Mouse (Mus musculus) layer of hippocampus, adult 18-20 months (tissue): ENCODE measurements at regions not wholly inside any gene's neighbourhood (a gene's known extent, or its start where the extent isn't known, plus 50 kb on each side); places are given as distances from the start of the nearest gene placed in this dataset.
A peak's percentile ranks its signal among the peaks of the same experiment; 100 is the strongest.

Source experiments
- DNase-seq, 2 experiments: peaks; one replicate each; pipeline ENCODE4 v3.0.0; 2022; ENCODE audit warnings: low spot score in 2 of 2

GRCm38 (mm10) chr1:90668787-90669186, 66.0 kb downstream of the Cops8 start:
- no peak for DNase-seq

DNA sequence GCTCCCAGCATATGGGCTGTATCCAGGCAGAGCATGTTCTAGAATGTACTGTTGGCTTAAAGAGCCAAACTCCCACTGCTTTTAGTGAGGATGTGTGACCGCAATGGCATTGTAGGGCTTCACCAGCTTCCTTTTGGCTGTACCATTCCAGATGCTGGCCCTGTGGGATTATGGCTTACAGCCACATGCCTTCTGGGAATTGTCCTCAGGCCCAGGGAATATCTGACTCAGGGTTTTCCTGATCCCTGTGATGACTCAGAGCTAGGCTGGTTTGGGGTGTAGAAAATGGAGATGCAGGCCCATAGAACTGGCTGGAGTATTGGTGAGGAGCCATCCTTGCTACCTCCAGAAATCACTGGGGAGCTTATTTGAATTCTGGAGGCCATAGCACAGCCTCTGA, 66.5 kb downstream of the Cops8 start:
- no peak for DNase-seq

DNA sequence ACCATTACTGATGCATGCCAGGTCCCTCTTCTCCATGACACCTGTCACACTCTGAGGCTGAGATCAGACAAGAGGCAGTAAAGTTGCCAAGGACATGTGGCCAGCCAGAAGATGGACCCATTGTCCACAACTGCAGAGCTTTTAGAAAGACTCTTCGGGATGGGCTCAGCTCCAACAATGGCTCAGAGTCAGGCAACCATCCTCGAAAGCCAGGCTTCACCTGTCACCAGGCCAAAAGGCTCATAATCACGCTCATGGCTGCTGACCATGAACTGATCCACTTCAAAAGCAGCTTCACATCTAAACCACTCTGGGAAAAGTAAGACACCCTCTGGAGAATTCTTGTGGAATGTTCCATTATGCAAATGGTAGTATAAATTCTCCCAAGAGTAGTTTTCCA, 67.6 kb downstream of the Cops8 start:
- no peak for DNase-seq

DNA sequence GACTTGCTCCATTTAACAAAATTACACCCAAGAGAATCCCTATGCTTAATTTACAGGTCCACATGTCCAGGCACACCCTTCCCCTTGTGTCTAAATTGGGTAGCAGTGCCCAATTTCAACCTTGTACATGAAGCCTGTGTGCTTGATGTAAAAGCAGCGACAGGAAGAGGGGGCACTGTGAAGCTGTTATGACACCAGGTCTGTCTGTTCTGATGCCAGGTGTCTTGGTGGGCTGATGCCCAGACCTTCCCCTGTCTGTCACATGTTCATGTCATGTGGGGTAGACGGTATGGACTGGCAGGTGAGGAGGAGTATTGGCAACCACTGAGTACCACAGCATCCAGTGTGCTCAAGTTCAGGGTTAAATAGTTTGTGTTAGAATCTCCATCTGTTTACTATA, 71.0 kb downstream of the Cops8 start:
- DNase-seq, result no peak

- peak in 1 of 2 experiments; percentile 27 for DNase-seq
These were observed 73.6 kb downstream of the Cops8 start for GRCm38 (mm10) chr1:90676192-90677006.

DNA sequence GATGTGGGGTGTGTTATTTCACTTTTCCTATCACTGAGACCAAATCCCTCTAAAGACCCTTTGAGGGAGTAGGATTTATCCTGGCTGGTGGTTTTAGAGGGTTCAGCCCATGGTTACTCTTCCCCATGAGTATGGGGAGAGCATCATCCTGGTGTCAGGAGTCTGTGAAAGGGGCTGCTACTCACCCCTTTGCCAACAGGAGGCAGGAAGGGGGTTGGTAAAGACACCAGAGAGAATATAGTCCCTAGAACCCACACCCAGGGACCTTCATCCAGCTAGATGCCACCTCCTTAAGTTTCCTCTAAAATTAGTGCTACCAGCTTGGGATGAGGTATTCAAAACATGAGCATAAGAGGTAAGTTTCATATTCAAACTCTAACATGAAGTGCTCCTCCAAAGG, 74.4 kb downstream of the Cops8 start:
- no peak for DNase-seq

- DNase-seq, result no peak
These were observed 74.9 kb downstream of the Cops8 start for GRCm38 (mm10) chr1:90677651-90678201.

DNA sequence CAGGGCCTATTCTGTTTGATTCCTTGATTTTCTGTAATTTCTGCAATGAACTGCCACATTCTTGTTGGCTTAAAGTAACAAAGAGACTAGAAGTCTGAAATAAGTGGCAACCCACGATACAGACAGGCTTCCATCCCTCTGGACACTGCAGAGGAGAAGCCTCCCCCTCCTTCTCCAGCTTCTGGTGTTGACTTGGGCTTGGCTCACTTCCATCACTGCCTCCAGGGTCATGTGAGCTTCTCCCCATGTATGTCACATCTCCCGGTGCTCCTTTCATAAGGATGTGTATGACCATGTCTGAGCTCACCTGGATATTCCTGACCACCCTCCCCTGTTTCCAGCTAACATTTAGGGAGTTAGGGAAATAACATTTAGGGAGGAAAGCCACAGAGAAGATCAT, 75.6 kb downstream of the Cops8 start:
- DNase-seq, result no peak

DNA sequence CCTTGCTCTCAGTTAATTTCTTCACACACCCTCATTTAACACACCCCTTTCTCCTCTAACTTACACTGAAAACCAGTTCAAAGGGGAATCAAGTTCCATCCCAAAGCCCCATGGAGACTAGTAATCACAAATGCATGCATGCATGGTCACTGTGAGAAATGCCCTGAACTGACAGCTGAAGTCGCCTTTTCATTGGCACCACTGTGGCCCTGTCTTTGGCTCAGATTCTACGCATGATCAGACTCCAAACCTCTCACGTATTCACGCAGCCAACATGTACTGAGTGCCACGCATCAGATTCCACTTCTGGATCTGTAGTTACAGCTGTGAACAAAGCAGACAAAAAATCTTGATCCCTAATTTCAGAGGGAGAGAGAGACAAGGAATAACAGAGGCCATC, 85.3 kb downstream of the Cops8 start:
- DNase-seq, result no peak

DNA sequence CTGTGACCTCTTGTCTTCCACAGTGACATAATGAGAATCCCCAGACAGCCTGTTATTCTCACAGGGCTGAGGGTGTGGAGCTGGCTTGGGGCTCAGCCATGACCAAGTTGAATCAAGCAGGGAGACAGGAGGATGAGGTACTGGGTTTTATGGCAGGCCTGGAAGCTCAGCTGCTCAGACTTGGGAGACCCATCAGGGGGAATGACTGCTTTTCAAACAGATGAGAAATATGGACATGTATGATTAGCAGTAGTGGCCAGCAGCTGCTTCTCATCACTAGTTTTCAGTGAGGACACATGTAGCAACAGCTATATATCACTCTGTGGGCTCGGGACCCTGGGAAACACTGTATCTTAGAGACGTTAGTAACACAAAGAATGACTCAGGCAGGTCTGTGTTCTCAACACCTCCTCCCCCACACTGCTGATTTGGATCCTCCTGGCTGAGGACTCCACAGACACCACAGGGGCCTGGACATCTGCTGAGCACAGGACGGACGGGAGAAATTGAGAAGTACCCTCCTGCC, 87.9 kb downstream of the Cops8 start:
- peak; percentile 25 to 58 for DNase-seq

GRCm38 (mm10) chr1:90691157-90691594, 88.4 kb downstream of the Cops8 start:
- DNase-seq, result peak; percentile 60 to 76

DNA sequence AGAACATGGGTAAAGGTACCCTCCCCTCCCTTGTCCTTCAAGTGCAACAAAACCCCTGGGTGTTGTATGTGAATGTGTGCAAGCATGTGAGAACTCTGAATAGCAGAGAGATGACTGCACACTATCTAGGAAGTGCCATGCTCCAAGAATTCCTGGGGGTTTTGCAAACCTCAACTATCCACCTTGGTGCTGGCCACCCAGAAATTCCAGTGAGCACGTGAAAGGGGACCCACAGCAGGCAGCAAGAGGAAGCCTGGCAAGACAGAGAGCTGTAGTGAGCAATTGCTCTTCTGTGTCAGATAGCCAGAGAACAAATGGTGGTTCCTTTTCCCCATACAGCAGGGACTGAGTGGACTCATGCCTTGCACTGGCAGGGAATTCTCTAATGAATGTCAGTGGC, 90.1 kb downstream of the Cops8 start:
- DNase-seq, result no peak

DNA sequence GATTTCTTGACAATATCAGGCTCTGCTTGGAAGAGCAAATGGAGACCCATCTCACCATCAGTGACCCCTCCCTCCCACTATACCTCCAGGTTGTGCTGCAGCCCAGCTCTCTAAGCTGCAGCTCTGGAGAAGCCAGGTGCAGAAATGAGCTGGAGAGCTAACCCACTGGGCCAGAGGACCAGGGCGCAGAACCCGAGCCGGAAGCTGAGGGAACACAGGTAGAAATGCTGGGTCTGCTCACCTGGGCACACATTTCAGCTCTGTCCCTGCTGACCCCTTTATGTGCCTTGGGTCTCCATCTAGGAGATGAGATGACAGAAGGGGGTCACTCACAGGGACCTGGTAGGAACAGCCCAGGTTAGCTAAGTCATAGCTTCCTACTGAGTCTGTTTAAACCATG, 92.0 kb downstream of the Cops8 start:
- DNase-seq, result no peak

GRCm38 (mm10) chr1:90695166-90695749, 92.5 kb downstream of the Cops8 start:
- DNase-seq, result no peak

DNA sequence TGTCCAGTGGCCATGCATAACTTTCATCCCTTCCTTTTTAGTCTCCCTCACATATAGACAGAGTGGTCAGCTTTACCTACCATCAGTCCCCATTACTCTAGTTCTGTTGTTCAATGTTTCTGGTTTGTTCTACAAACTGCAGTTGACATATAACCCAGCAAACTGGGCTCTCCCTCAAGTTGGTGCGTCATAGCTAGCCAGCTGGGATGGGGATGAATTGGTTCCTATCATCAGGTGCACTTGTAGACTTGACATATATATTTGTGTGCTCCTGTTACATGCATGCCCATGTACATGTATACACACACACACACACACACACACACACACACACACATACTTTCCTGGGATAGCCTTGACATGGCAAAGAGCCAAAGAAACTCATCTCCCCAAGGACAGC, 93.2 kb downstream of the Cops8 start:
- no peak for DNase-seq

DNA sequence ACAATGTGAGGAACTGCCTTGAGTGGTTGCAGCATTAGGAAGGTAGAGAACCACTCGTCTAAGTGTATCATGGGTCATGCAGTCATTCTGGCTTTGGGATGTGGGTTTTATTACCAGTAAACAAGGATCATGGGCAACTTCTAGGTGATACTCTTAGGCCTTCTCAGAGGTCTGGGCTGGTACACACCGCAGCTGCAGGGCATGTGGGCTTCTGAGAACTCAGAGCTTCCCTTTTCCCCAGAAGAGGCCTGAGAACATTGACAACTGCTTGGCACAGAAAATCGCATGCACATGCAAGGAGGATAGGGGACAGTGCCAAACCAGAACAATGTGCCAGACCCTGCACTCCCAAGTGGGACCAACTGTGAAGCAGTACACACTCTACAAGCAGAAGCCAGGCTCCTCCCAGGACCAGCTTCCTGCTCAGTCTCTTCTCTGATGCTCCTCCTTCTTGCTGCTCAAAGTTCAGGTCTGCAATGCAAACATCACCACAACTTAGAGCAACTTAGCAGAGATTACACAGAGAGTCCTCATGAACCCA, 94.3 kb downstream of the Cops8 start:
- no peak for DNase-seq

GRCm38 (mm10) chr1:90698618-90699017, 95.8 kb downstream of the Cops8 start:
- DNase-seq, result no peak

GRCm38 (mm10) chr1:90701756-90702155, 99.0 kb downstream of the Cops8 start:
- no peak for DNase-seq

DNA sequence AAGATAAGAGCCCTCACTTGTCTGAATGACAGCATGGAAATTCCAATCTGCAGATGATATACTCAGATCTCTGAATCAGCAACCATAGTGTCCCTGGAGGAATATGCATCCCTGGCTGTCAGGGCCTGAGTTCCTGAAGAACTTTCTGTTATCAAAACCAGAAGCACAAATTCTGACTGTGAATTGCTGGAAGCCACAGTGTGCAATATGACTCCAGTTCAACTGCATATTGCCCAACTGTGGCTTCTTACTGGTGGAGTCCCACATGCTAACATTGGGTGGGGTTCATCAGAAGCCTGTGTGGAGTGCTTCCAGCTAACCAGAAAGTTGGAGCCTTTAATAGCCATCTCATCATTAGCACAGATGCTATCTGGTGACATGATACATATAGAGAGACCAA, 103.6 kb downstream of the Cops8 start:
- DNase-seq, result no peak

DNA sequence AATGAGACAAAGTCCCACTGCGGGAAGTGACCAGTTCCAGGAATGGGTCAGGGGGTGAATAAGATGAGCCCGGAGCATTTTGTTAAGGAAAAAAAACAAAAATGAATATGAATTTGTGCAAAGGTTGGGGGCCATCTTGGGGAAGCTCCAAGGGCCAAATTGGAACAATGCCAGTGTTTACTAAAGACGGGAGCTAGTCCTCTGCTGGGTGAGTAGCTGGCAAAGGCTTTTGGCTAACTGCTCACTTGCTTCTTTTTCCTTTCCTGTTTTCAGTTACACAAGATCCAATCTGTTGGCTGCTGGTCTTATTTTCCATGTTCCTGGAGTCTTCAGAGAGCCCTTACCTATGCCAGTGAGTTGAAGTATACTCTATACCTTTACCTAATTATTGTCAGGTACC, 107.0 kb downstream of the Cops8 start:
- DNase-seq, result no peak

- DNase-seq, result no peak
These were observed 107.8 kb downstream of the Cops8 start for GRCm38 (mm10) chr1:90710566-90710965.

DNA sequence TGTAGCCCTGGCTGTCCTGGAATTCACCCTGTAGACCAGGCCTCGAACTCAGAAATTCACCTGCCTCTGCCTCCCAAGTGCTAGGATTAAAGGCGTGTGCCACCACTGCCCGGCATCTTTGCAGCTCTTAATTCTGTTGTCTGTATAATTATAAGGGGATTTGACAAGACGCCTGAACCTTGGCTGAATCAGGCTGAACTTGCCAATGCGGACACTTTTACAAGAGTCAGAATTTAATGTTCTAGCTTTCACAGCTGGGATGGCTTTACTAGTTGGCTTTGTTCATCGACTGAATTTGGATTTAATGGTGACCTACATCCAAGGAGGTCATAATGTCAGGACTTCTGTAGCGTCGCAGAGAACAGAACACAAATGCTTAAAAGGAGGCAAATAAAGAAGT, 108.3 kb downstream of the Cops8 start:
- DNase-seq, result no peak
